Mouse (Mus musculus) forelimb bud, embryonic 11.5 days (tissue): ENCODE measurements around the gene Ambra1.

Source experiments
- DNase-seq: peaks from one replicate; pipeline ENCODE4 v3.0.0-alpha.2; 2012; ENCODE audit warnings: low read depth, low spot score

The Ambra1 gene

GRCm38 (mm10) chr2:91735221-91735620 is 5.3 kb downstream of the Ambra1 start:
- DNase-seq: no peak

- no peak for DNase-seq
Observed at GRCm38 (mm10) chr2:91739586-91739985, 9.7 kb downstream of the Ambra1 start.

DNA sequence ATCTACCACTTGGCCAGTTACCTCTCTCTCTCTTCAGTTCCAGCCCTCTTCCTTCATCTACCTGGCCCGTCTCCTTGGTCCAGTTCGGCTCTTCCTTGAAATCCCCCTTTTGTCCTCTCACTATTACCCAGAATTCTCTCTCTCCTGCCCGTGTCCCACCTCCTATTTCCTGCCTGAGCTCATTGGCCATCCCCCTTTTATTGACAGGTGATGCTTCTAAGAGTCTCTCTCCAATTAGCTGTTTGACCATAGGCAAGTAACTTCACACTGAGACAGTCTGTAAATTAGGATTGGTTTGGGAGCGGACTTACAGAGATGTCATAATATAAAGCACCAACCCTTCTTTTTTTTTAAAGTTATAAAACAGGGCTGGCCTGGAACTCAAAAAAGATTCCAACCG is 14.8 kb downstream of the Ambra1 start:
- DNase-seq: no peak

GRCm38 (mm10) chr2:91749811-91750261 is 19.9 kb downstream of the Ambra1 start:
- DNase-seq: no peak

DNA sequence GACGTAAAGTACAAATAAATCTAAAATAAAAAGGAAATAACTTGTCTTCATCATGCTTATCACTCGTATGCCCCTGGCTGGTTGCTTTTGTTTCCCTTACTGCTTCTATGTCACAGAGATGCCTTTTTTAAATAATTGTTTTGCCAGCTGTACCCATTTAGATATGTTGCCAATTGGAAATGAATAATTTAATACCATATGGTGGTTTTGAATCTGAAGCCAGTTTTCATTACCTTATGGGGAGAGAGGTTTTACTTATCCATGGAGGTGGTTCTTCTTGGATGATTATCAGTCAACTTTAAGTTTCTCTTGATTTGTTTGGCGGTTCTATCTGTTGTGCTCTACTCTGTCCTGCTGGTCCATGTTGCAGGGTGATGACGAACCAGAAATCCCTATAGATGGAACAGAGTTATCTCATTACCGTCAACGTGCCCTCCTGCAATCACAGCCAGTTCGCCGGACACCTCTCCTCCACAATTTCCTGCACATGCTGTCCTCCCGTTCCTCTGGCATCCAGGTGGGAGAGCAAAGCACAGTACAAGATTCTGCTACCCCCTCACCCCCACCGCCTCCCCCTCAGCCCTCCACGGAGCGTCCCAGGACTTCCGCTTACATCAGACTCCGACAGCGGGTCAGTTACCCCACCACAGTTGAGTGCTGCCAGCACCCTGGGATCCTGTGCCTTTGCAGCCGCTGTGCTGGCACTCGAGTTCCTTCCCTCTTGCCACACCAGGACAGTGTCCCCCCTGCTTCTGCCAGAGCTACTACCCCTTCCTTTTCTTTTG is 42.2 kb downstream of the Ambra1 start:
- no peak for DNase-seq

DNA sequence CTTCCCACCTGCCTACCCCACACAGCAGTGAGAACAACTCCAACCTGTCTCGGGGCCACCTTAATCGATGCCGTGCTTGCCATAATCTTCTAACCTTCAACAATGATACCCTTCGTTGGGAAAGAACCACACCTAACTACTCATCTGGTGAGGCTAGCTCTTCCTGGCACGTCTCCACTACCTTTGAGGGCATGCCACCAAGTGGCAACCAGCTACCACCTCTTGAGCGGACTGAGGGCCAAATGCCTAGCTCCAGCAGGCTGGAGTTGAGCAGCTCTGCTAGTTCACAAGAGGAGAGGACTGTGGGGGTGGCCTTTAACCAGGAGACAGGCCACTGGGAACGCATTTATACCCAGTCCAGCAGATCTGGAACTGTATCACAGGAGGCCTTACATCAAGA is 43.4 kb downstream of the Ambra1 start:
- DNase-seq: no peak

GRCm38 (mm10) chr2:91779166-91779565 is 49.2 kb downstream of the Ambra1 start:
- peak; percentile 45 for DNase-seq

GRCm38 (mm10) chr2:91791621-91792020 is 61.7 kb downstream of the Ambra1 start:
- DNase-seq: no peak

GRCm38 (mm10) chr2:91792346-91792745 is 62.4 kb downstream of the Ambra1 start:
- DNase-seq: no peak

DNA sequence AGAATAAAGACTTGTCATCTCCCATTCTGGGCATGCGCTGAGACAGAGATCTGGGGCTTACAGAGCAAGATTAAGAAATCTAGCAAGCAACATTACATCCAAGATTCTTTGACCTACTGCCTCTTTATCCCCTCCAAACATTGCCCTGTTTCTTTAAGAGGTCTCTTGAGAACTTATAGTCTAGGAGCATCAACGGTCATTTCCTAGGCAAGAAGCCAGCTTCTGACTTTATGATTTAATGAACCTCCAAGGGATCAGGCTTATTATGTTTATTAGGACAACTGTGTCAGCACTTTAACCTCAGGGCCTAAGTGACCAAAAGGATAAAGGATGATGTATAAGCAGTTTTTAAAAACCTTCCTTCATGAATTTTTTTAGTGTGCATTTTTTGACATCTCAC is 64.5 kb downstream of the Ambra1 start:
- no peak for DNase-seq

- DNase-seq: no peak
Observed at GRCm38 (mm10) chr2:91795091-91795490, 65.2 kb downstream of the Ambra1 start.

DNA sequence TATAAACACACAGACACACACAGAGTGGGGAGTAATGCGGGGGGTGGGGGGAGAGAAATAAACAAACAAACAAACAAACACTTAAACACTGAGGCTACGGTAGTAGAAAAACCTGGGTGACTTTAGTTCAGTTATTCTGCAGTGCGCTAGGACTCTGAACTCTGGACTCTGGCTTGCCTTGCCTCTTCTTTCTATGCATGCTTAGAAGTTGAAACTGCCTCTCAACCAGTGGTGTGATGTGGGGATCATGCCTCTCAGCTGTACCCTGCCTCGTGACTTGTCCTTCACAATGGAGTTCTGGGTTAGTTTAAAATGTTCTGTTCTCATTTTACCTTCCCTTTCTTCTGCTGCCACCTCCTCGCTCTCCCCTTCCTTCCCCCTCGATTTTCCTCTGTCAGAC is 81.5 kb downstream of the Ambra1 start:
- no peak for DNase-seq

DNA sequence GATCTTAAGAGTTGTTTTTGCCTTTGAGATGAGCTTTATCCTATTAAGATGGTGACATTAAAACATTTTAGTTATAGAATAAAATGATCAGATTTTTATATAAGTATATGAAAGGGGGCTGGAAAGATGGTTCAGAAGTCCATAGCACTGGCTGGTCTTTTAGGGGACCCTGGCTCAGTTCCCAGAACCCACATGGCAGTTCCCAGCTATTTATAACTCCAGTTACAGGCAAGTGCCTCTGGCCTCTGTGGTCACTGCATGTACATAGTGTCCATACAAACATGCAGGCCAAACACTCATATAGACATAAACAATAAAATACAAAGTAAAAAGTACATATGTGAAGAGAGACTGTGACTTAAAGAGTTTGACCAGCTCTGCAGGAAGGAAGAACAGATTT is 86.8 kb downstream of the Ambra1 start:
- no peak for DNase-seq

DNA sequence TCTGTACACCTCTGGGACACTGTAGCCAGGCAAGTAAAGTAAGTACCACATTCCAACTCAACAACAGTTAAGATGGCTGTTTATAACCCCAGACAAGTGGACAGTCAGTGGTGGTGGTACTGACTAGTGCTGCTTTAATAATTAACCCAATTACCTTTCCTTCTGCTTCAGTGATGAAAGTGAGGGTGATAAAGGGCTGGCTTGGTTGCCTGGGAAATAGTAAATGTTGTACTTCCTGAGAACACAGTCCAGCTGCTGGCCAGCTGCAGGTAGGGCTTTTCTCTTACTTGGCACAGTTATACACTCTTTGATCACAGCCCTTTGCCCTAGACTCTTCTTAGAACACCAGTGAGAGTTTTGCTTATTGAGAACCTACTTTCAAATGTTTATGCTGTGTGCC is 102.3 kb downstream of the Ambra1 start:
- peak; percentile 7 for DNase-seq

GRCm38 (mm10) chr2:91834272-91834671 is 104.3 kb downstream of the Ambra1 start:
- no peak for DNase-seq

DNA sequence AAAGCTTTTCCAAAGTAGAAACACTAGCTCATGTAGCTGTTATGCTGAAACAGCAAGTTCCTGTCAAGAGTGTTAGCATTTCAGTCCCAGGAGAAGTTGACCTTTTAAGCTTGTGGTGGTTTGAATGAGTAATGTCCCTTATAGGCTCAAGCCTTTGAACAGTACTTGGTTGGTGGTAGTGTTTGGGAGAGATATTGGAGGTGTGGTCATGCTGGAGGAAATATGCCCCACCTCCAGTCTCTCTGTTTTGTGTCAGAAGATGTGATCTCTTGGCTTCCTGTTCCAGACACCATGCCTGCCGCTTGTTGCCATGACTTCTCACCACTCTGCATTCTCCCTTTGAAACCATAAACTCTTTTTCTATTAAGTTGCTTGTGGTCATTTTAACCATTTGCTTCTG is 105.1 kb downstream of the Ambra1 start:
- DNase-seq: no peak

DNA sequence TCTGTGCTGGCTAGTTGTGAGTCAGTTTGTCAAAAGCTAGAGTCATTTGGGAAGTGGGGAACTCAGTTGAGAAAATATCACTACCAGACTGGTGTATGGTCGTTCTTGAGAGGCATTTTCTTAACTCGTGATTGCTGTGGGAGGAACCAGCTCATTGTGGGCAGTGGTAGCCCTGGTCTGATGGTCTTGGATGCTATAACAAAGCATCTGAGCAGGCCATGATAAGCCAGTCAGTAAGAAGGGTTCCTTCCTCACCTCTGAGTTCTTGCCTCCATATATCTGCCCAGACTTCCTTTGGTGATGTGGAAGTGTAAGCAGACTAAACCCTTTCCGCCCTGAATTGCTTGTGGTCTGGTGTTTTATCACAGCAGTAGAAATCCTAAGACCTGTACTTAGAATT is 105.7 kb downstream of the Ambra1 start:
- no peak for DNase-seq

GRCm38 (mm10) chr2:91844085-91844484 is 114.2 kb downstream of the Ambra1 start:
- DNase-seq: no peak

DNA sequence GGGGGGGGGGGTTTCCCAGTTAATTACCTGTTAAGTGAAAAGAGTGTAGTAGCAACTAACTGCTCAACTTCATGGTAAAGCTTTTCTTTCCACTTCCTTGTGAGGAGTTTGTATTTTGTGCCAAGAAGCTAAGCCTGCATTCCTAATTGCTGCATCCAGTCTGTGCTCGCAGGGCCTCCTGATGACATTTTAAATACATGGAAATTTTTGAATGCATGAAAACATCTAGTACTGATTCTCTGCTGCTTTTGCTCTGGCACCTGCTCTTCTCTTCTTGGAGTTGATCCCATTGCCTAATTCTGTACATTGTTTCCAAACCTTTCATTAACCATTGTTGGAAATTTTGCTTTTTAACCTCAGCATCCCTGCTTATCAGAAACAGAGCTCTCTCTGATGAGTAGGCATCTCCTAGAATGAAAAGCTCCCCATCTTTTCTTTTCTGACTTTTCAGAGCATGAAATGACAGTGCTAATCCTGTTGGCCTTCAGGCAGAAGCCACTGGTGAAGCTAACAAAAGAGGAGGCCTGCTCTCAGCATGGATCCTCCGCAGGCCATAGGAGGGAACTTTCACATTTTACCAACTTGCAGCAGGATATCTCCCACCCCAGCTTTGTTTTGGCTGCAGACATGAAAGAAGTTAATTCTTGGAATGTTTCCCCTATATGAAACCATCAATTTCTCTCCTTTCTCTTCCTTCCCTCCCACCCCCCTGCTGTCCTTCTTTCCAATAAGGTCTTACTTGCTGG is 122.7 kb downstream of the Ambra1 start:
- no peak for DNase-seq

DNA sequence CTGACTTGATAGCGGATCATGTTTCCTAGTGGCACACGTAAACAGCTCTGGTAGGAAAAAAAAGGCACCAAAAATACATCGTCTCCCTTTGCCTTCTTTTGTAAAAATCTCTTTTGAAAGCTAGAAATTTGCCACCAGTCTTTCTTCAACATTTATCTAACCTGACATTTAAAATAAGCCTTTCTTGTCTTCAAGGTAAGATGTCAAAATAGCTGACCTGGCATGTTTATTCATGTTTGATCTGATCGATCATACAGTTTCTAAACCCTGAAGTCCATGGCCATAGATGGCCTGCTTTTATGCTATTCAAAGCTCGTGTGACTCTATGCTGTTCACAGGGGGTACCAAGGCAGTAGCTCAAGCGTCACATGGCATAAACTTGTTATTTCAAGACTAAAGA is 124.6 kb downstream of the Ambra1 start:
- DNase-seq: no peak

GRCm38 (mm10) chr2:91856958-91857357 is 127.0 kb downstream of the Ambra1 start:
- DNase-seq: no peak

DNA sequence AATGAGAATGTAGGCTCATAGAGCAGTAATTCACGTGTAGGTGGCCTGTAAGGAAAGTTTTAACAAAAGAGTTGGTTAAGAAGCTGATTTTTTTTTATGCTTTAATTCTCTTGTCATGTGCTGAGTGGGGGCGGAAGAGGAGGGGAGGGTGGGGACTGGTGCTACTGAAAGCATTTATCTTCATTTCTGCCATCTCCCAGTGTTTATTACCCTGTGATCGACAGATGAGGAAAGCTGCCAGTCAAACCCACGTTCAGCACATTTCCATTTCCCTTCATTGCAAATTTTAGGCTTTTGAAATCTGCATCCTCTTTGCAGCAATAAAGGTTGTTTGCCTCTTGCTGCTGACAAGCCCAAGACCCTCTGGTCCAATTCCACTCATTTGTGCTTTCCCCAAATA is 129.5 kb downstream of the Ambra1 start:
- no peak for DNase-seq

- no peak for DNase-seq
Observed at GRCm38 (mm10) chr2:91870754-91871153, 140.8 kb downstream of the Ambra1 start.
